Mouse (Mus musculus): ENCODE results near the gene Gid8.

The Gid8 gene

DNA sequence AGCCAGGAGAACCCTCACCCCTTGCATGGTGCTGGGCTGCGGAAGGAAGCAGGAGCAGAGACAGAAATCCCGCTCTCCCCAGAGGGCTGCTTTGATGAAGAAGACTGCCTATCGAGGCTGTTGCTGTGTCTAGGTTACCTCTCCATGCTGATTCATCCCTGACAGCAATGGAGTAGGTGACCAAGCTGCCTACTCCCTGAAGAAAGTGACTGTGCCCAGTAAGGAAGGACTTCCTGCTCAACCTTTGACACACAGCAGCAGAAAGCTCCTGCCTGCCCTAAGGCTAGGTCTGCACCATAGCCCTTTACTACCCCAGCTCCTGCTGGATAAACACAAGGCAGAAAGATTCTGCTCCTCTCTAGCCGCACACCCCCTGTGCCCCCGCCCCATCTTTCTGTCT lies 39.0 kb downstream of the Gid8 start:
- no peak for DNase-seq (ENCODE audit: low spot score)

DNA sequence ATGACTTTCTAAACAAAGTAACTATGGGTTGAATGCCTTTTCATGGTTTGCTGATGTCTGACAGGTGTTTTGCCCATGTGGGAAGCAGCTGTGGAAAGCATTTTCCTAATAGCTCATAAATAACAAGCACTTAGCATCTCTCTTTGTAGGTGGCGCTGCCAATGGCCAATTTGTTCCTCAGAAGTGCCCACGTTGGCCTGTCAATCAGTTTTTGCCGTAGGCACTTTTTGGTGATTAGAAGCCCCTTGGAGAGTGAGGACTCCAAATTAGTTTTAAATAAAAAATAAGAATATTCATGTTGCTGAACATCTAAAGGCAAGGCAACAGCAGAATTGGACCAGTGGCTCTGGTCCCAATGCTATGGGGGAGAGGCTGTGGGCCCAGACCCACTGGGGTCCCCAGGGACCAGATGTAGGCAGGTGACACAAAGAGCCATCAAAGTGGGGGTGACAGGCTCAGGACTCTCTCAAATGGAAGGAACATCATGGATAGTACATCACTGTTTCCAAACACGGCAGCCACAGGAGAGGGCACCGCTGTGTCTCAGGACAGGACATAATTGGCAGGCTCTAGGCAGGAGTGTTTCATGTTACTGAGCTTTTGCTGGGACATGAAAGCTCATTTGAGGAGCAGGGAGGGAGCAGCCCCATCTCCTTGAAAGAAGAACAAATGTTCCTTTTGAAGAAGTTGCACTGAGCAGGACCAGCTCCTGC lies 45.2 kb downstream of the Gid8 start:
- no peak for DNase-seq (ENCODE audit: low spot score)

- DNase-seq (ENCODE audit: low spot score), result no peak
Observed at GRCm38 (mm10) chr2:180755896-180756295, 46.0 kb downstream of the Gid8 start.

DNA sequence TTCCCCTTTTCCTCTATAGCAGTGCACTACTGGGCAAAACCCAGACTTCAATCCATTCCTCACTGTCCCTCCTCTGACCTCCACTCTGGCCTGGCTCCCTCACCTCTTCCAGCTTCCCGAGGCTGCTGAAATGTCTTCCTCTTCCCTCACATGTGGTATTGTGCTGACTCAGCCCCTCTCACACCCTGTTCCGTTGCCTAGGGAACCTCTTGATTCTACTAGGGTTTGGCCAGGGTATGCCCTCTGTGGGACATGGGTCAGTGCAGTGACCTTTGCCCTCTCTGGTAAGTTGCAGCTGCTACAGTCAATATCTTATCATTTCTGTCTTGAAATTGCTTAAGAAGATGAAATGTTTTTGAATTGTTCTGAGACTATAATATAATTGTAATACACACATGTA lies 46.9 kb downstream of the Gid8 start:
- no peak for DNase-seq (ENCODE audit: low spot score)

DNA sequence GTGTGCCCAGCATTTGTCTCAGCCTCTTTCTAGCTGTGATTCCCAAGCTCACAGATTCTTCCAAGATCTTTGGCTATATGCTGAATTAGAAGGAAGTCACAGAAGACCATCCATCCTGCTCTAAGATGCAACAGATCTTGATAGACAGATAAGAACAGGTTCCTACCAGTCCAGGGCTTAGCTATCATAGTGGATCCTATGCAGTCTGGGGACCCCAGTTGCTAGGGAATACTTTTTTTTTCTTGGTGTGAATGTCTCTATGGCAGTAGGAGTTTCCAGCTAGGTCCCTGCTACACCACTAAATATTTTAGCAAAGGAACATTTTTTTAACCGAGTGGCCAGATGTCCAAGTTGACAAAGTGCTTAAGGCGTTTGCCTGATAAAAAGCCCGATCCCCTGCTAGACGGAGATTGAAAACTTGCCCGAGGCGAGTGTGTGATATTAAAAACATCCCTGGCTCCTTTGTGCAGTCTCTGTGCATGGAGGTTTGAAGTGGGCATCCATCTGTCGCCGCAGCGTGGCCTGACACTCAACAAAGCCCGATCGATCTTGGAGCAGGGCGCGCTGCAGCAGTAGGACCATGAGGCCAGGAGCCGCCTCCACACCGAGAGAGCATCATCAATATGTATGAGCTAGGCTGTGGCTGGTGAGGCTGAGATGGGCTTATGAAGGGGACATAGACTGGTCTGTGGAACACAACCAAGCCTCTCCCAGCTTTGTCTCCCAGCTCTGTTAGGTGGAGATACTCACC lies 48.8 kb downstream of the Gid8 start:
- DNase-seq (ENCODE audit: low spot score), result no peak

- DNase-seq (ENCODE audit: low spot score), result no peak
Observed at GRCm38 (mm10) chr2:180764986-180765385, 55.1 kb downstream of the Gid8 start.

GRCm38 (mm10) chr2:180765713-180766112 lies 55.8 kb downstream of the Gid8 start:
- DNase-seq (ENCODE audit: low spot score), result no peak

All from layer of hippocampus, adult 11-12 months (tissue).